Mouse (Mus musculus): ENCODE measurements around the gene Esd.
A peak's percentile ranks its signal among the peaks of the same experiment; 100 is the strongest.

Gene Esd

DNA sequence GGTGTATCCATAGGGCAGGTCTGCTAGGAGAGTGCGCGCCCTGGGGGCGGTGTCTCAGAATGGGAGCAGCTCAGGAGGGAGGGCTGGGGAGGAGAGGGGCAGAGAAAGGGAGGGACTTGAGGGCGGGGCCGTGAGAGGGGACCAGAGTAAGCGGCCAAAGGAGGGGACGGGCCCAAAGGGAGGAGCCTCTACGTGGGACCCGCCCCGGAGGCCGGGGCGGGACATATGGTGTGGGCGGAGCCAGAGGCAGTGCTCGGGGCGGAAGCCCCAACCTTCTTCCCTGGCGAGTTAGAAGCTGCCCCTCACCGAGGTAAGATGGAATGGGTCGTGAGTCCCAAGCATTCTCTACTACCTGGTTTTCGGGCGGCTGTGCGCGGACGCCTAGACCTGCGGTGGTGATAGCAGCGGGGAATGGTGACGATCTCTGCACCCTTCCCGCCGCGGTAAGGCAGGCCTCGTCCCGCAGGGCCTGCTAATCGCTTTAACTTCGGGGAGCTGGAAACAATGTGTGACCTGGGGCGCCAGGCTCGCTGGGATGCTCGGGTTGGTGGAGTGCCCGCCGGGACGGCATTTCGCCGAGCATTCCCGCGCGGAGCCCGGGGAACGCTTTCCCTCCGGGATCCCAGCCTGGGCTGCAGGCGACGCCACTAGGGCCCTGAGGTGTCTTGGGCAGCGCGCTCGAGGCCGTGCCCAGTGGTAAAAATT is at the start of gene Esd:
Gene Esd, plus strand, starts transcription at position 219 of the 705 bp plus-strand sequence.
- DNase-seq (ENCODE audit: low read depth, low spot score): peak; percentile 84

DNA sequence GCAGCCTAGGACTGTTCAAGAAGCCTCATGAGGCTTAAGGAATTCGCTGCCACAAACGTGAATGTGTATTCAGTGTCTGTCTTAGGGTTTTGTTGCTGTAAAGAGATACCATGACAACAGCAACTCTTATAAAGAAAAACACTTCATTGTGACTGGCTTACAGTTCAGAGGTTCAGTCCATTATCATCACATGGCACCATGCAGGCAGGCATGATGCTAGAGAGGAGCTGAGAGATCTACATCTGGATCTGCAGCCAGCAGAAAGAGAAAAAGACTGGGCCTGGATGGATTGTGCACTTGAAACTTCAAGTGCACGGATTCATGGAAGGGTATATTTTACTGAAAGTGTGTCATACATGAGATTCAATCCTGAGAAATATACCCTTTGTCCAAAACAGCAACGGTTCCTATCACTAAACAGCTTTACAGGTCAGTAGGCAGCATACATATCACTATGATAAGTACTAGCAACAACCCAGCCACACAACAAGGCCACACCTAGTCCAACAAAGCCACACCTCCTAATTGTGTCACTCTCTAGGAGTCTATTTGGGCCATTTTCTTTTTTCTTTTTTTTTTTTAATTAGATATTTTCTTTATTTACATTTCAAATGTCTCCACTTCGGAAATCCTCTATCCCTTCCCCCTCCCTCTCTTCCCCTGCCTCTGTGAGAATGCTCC is 47.7 kb upstream of the Esd start:
- no peak for DNase-seq (ENCODE audit: low read depth, low spot score)

- no peak for DNase-seq (ENCODE audit: low read depth, low spot score)
Measured at GRCm38 (mm10) chr14:74691963-74692362, 40.1 kb upstream of the Esd start.

DNA sequence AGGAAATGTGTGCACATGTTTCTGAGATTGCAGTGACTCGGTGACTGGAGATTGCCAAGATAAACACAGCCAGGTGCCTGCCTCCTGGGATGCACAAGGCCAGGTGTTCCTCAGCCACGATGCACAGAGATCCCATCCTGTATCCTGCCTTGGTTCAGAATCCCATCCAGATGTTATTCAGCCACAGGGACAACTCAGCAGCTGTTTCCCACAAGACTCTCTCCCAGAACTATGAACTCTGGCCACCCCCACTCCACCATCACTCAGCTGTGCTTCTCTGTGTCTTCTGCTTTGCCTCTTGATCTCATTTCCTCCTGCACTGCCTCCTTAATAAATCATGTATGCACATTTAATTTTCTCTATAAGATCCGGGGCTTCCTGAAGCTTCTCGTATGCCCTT is 35.3 kb upstream of the Esd start:
- no peak for DNase-seq (ENCODE audit: low read depth, low spot score)

DNA sequence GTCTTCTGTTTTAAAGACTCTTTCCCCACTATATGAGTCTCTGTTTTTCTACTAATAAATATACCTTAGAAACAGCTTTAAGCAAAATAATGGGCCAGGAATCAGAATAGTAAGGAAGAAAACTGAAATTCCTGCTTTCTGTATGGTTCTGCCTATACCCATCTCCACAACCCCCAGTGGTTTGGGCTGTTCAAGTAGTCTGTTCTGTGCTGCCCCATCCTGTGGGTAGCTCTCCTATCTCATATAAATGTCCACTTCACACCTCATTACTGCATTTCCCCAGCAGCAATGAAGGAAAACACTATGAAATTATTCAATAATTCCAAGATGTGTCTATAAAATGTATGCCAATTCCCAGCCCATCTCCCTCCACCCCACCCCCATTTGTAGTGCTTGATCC is 34.7 kb upstream of the Esd start:
- no peak for DNase-seq (ENCODE audit: low read depth, low spot score)

- DNase-seq (ENCODE audit: low read depth, low spot score): no peak
Measured at GRCm38 (mm10) chr14:74699241-74699640, 32.9 kb upstream of the Esd start.

DNA sequence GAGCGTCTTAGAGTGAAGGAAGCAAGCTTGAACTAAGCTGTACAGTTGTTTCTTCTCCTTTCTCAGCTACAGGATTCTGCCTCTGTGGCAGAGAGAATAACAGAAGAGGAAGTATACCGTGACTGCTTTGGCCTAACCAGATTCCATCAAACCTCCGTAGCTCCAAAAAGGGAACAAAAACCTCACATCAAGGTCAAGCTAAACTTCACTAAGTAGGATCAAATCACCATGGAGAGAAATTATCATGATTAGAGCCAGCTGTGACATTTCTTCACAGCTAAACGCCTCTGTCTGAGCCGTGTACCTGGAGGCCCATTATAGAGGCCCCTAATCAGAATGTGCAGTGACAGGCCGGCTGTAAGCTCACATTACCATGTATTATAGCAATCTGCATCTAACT is 28.2 kb upstream of the Esd start:
- DNase-seq (ENCODE audit: low read depth, low spot score): no peak

GRCm38 (mm10) chr14:74709054-74709453 is 23.0 kb upstream of the Esd start:
- peak; percentile 64 for DNase-seq (ENCODE audit: low read depth, low spot score)

- no peak for DNase-seq (ENCODE audit: low read depth, low spot score)
Measured at GRCm38 (mm10) chr14:74723541-74723940, 8.6 kb upstream of the Esd start.

DNA sequence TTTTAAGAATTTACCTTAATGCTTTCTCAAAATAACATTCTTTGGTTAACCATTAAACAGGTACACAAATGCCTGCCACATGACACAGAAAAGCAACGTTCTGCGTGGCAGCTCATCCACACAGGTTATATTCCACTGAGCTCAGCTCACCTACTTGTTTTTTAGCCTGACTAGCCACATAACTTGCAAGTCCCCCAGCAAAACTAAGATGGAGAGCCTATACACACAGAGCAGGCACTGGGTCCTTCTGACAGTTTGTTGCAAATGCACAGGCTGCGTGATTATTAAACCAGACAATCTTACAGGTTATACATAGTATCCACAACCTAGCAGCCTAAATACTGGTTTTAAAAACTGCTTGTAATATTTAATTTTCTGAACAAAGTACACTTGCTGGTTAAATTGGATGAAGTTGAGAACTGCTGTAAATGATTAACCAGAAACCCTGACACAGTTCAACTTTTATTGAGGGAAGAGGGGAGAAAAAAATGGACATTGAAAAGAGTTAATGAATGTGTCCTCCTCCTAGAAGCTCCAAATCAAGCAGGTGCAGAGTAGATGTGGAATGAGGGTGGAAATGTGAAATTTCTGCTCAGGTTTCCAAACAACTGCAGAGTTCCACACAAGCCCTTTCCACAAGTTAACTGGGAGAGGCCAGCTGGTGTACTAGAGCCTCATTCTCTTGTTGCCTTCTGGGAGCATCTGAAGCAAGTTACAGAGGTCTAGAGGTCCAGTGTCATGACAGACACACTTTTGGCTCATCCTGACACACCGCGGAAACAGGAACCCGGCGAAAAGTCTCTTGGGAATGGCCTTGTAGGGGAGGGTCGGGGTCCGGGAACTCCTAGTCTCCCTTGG is 647 bp upstream of the Esd start:
- no peak for DNase-seq (ENCODE audit: low read depth, low spot score)

DNA sequence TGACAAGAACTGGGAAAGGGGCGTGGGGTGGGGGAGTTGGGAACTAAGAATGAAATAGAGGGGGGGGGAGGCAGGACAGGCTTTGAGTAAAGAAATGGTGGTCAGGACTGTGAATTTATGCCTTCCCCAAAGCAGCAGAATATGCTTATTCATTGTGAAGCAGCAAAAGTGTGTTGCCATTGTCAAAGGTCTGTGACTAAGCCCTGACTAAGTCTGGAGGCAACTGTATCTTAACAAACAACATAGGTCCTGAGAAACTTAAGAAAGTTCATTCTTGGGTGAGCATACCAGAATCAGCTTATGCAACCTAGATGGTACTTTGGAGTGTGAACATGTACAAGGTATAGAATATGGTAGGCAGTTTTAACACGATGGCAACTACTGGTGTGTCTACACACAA is 1.3 kb downstream of the Esd start:
- DNase-seq (ENCODE audit: low read depth, low spot score): no peak

DNA sequence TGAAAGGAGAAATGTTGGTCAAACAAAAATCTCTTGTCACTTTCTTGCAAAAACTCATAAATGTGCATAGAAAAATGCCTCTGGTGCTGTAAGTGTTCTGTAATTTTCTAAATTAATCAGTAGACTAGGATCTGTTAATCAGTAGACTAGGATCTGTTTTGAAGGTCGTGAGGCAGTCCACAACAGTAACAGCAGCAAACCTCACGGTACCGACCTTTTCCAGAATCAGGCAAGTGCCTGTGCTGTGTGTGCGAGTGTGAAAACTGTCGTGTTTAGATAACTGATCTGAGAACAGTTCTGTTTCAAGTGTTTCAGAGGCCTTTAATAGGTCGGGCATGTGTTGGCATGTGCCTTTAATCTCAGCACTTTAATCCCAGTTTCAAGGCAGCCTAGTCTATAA is 3.4 kb downstream of the Esd start:
- no peak for DNase-seq (ENCODE audit: low read depth, low spot score)

GRCm38 (mm10) chr14:74736850-74737249 is 4.8 kb downstream of the Esd start:
- no peak for DNase-seq (ENCODE audit: low read depth, low spot score)

DNA sequence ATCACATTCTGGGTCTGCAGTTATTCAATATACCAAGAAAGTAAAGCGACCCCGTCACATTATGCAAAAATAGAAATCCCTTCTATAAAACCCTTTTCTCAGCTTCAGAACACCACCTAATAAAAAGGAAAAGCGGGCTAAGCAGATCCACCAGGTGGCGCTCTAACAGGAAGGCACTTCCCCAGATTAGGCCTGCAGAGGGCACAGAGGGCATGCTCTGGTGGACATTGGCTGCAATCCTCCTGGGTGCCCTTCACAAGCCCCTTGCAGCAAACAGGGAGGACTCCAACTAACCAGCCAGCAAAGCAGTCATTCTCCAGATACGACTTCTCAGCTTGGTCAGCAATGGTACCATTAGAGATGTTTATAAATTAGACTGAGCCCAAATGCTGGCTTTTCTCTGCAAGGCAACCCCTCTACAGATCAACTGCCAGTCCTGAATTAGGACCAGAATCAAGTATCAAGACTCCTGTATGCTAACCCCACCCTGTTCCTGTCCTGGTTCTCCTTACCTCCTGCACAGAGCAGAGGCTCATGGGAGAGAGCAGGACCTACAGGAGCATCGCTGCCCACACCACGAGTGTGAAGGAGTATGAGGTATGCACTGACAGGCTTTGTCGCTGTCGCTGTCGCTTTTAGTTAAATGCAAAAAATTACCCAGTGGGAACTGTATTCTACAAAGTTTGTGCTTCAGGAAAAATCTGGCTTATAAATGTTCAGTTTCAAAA is 32.3 kb downstream of the Esd start:
- no peak for DNase-seq (ENCODE audit: low read depth, low spot score)

DNA sequence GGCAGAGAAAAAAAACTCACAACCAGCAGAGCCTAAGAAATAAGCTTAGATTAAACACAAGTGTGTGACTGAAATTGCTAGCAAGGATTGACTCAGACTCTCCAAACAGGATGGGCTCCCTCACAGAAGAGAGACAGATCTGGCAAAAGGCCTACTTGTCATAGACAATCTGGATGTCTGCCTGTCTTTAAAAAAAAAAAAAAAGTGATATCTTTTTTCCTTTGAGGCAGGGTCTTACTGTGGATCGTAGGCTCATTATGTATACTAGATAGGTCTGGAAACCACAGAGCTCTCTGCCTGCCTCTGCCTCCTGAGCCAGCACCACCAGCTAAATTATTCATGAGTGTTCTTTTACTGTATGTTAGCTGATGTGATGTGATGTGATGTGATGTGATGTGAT is 35.8 kb downstream of the Esd start:
- DNase-seq (ENCODE audit: low read depth, low spot score): no peak

GRCm38 (mm10) chr14:74774046-74774619 is 42.0 kb downstream of the Esd start:
- DNase-seq (ENCODE audit: low read depth, low spot score): no peak

- no peak for DNase-seq (ENCODE audit: low read depth, low spot score)
Measured at GRCm38 (mm10) chr14:74784243-74784934, 52.3 kb downstream of the Esd start.

DNA sequence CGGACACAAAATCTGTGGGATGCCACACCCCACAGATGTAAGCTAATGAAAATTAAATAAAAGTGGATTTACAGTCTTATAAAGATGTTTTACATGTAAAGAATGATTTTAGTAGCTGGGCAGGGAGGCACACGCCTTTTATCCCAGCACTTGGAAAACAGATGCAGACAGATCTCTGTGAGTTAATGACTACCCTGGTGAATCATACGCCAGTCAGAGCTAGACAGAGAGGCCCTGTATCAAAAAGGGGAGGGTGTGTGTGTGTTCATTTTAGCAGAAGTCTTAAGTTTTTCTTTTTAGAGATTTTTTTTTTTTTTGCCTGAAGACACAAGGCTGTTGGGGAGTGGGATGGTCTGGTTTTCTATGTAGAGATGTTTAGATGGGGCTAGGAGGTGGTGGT is 55.6 kb downstream of the Esd start:
- DNase-seq (ENCODE audit: low read depth, low spot score): no peak

- no peak for DNase-seq (ENCODE audit: low read depth, low spot score)
Measured at GRCm38 (mm10) chr14:74788766-74789165, 56.7 kb downstream of the Esd start.

GRCm38 (mm10) chr14:74790535-74790934 is 58.4 kb downstream of the Esd start:
- no peak for DNase-seq (ENCODE audit: low read depth, low spot score)

GRCm38 (mm10) chr14:74792793-74793192 is 60.7 kb downstream of the Esd start:
- DNase-seq (ENCODE audit: low read depth, low spot score): no peak

All from telencephalon, adult 2 months (tissue).